Mouse (Mus musculus): ENCODE results near the gene Asb4. TPM values are rescaled to one million over a fixed set of nuclear protein-coding genes. Genes with fewer than 3 reads are reported as not detected.

Asb4 gene
- polyA plus RNA-seq, 1 experiment from 2014 or later: 40.6 TPM

- no peaks in the 10 kb centered on the region for H3K36me3 ChIP-seq (ENCODE audit: control insufficient read depth, insufficient read depth, low read length)
- H3K9me3 ChIP-seq (ENCODE audit: control insufficient read depth, low read length): no peaks in the 10 kb centered on the region
- H3K27ac ChIP-seq (ENCODE audit: low read depth, low read length): no peak overlapping the region
- H3K4me2 ChIP-seq (replicated peaks; ENCODE audit: low read depth, low read length): no peak overlapping the region
- ATAC-seq (ENCODE audit: low FRiP score, low TSS enrichment): no peak
- WGBS: 65% methylated on average over 6 of the region's 6 CpGs
- no peaks in the 10 kb centered on the region for H3K27me3 ChIP-seq (ENCODE audit: control insufficient read depth, insufficient read depth, low read length)
- H3K4me3 ChIP-seq (ENCODE audit: low read length): no peak overlapping the region
- H3K4me1 ChIP-seq (ENCODE audit: control insufficient read depth, insufficient read depth, low read length): peaks cover 2% of the 10 kb centered on the region; the same call in 1 of the 2 replicates
- no peak overlapping the region for H3K9ac ChIP-seq (ENCODE audit: low read depth, low read length)
Observed at GRCm38 (mm10) chr6:5404016-5404415, 20.8 kb downstream of the Asb4 start.

GRCm38 (mm10) chr6:5408451-5409177 is 25.4 kb downstream of the Asb4 start:
- no peak overlapping the region for H3K27ac ChIP-seq (ENCODE audit: low read depth, low read length)
- H3K4me2 ChIP-seq (replicated peaks; ENCODE audit: low read depth, low read length): no peak overlapping the region
- no peaks in the 10 kb centered on the region for H3K4me1 ChIP-seq (ENCODE audit: control insufficient read depth, insufficient read depth, low read length)
- no peaks in the 10 kb centered on the region for H3K9me3 ChIP-seq (ENCODE audit: control insufficient read depth, low read length)
- WGBS: 66% methylated on average over 8 of the region's 8 CpGs
- H3K4me3 ChIP-seq (ENCODE audit: low read length): no peak overlapping the region
- no peaks in the 10 kb centered on the region for H3K36me3 ChIP-seq (ENCODE audit: control insufficient read depth, insufficient read depth, low read length)
- H3K9ac ChIP-seq (ENCODE audit: low read depth, low read length): no peak overlapping the region
- no peaks in the 10 kb centered on the region for H3K27me3 ChIP-seq (ENCODE audit: control insufficient read depth, insufficient read depth, low read length)
- peak; percentile 83; the same call in 1 of the 2 replicates for ATAC-seq (ENCODE audit: low FRiP score, low TSS enrichment)

- Histone ChIP-seq H3K36me3 (ENCODE audit: control insufficient read depth, insufficient read depth, low read length) (no peaks in the 10 kb centered on the region), H3K27me3 (ENCODE audit: control insufficient read depth, insufficient read depth, low read length) (no peaks in the 10 kb centered on the region), H3K27ac (ENCODE audit: low read depth, low read length) (no peak overlapping the region), H3K9ac (ENCODE audit: low read depth, low read length) (no peak overlapping the region), H3K9me3 (ENCODE audit: control insufficient read depth, low read length) (no peaks in the 10 kb centered on the region), H3K4me1 (ENCODE audit: control insufficient read depth, insufficient read depth, low read length) (no peaks in the 10 kb centered on the region), H3K4me2 (replicated peaks; ENCODE audit: low read depth, low read length) (no peak overlapping the region), H3K4me3 (ENCODE audit: low read length) (no peak overlapping the region)
- WGBS: 87% methylated on average over 4 of the region's 4 CpGs
- no peak for ATAC-seq (ENCODE audit: low FRiP score, low TSS enrichment)
Observed at GRCm38 (mm10) chr6:5409676-5410075, 26.5 kb downstream of the Asb4 start.

- Histone ChIP-seq H3K9ac (ENCODE audit: low read depth, low read length) (no peak overlapping the region), H3K9me3 (ENCODE audit: control insufficient read depth, low read length) (no peaks in the 10 kb centered on the region), H3K27ac (ENCODE audit: low read depth, low read length) (no peak overlapping the region), H3K27me3 (ENCODE audit: control insufficient read depth, insufficient read depth, low read length) (no peaks in the 10 kb centered on the region), H3K4me1 (ENCODE audit: control insufficient read depth, insufficient read depth, low read length) (no peaks in the 10 kb centered on the region), H3K4me3 (ENCODE audit: low read length) (no peak overlapping the region), H3K4me2 (replicated peaks; ENCODE audit: low read depth, low read length) (no peak overlapping the region), H3K36me3 (ENCODE audit: control insufficient read depth, insufficient read depth, low read length) (no peaks in the 10 kb centered on the region)
- WGBS: 55% methylated on average over 6 of the region's 6 CpGs
- ATAC-seq (ENCODE audit: low FRiP score, low TSS enrichment): peak; percentile 87; the same call in 1 of the 2 replicates
Observed at GRCm38 (mm10) chr6:5410697-5411391, 27.7 kb downstream of the Asb4 start.

- H3K27ac ChIP-seq (ENCODE audit: low read depth, low read length): no peak overlapping the region
- no peaks in the 10 kb centered on the region for H3K36me3 ChIP-seq (ENCODE audit: control insufficient read depth, insufficient read depth, low read length)
- no peak overlapping the region for H3K4me3 ChIP-seq (ENCODE audit: low read length)
- WGBS: 63% methylated on average over 8 of the region's 8 CpGs
- no peaks in the 10 kb centered on the region for H3K9me3 ChIP-seq (ENCODE audit: control insufficient read depth, low read length)
- no peaks in the 10 kb centered on the region for H3K4me1 ChIP-seq (ENCODE audit: control insufficient read depth, insufficient read depth, low read length)
- no peak for ATAC-seq (ENCODE audit: low FRiP score, low TSS enrichment)
- H3K4me2 ChIP-seq (replicated peaks; ENCODE audit: low read depth, low read length): no peak overlapping the region
- H3K9ac ChIP-seq (ENCODE audit: low read depth, low read length): no peak overlapping the region
- no peaks in the 10 kb centered on the region for H3K27me3 ChIP-seq (ENCODE audit: control insufficient read depth, insufficient read depth, low read length)
Observed at GRCm38 (mm10) chr6:5413282-5413681, 30.1 kb downstream of the Asb4 start.

GRCm38 (mm10) chr6:5421442-5421841 is 38.3 kb downstream of the Asb4 start:
- Histone ChIP-seq H3K4me3 (ENCODE audit: low read length) (no peak overlapping the region), H3K36me3 (ENCODE audit: control insufficient read depth, insufficient read depth, low read length) (no peaks in the 10 kb centered on the region), H3K9me3 (ENCODE audit: control insufficient read depth, low read length) (no peaks in the 10 kb centered on the region), H3K9ac (ENCODE audit: low read depth, low read length) (no peak overlapping the region), H3K4me2 (replicated peaks; ENCODE audit: low read depth, low read length) (no peak overlapping the region), H3K27ac (ENCODE audit: low read depth, low read length) (no peak overlapping the region), H3K4me1 (ENCODE audit: control insufficient read depth, insufficient read depth, low read length) (no peaks in the 10 kb centered on the region), H3K27me3 (ENCODE audit: control insufficient read depth, insufficient read depth, low read length) (no peaks in the 10 kb centered on the region)
- 93% methylated on average over 2 of the region's 2 CpGs for WGBS
- no peak for ATAC-seq (ENCODE audit: low FRiP score, low TSS enrichment)

GRCm38 (mm10) chr6:5422386-5422785 is 39.2 kb downstream of the Asb4 start:
- Histone ChIP-seq H3K4me1 (ENCODE audit: control insufficient read depth, insufficient read depth, low read length) (no peaks in the 10 kb centered on the region), H3K4me2 (replicated peaks; ENCODE audit: low read depth, low read length) (no peak overlapping the region), H3K36me3 (ENCODE audit: control insufficient read depth, insufficient read depth, low read length) (no peaks in the 10 kb centered on the region), H3K27me3 (ENCODE audit: control insufficient read depth, insufficient read depth, low read length) (no peaks in the 10 kb centered on the region), H3K9me3 (ENCODE audit: control insufficient read depth, low read length) (no peaks in the 10 kb centered on the region), H3K9ac (ENCODE audit: low read depth, low read length) (no peak overlapping the region), H3K27ac (ENCODE audit: low read depth, low read length) (no peak overlapping the region), H3K4me3 (ENCODE audit: low read length) (no peak overlapping the region)
- 93% methylated on average over 3 of the region's 3 CpGs for WGBS
- no peak for ATAC-seq (ENCODE audit: low FRiP score, low TSS enrichment)

GRCm38 (mm10) chr6:5423594-5423993 is 40.4 kb downstream of the Asb4 start:
- no peak for ATAC-seq (ENCODE audit: low FRiP score, low TSS enrichment)

GRCm38 (mm10) chr6:5427033-5427432 is 43.8 kb downstream of the Asb4 start:
- Histone ChIP-seq H3K4me2 (replicated peaks; ENCODE audit: low read depth, low read length) (no peak overlapping the region), H3K27ac (ENCODE audit: low read depth, low read length) (no peak overlapping the region), H3K4me3 (ENCODE audit: low read length) (no peak overlapping the region)

More at GRCm38 (mm10) chr6:5423594-5423993, 40.4 kb downstream of the Asb4 start:
- Histone ChIP-seq H3K36me3 (ENCODE audit: control insufficient read depth, insufficient read depth, low read length) (no peaks in the 10 kb centered on the region), H3K9me3 (ENCODE audit: control insufficient read depth, low read length) (no peaks in the 10 kb centered on the region), H3K4me2 (replicated peaks; ENCODE audit: low read depth, low read length) (no peak overlapping the region), H3K27ac (ENCODE audit: low read depth, low read length) (no peak overlapping the region), H3K4me1 (ENCODE audit: control insufficient read depth, insufficient read depth, low read length) (no peaks in the 10 kb centered on the region), H3K27me3 (ENCODE audit: control insufficient read depth, insufficient read depth, low read length) (no peaks in the 10 kb centered on the region), H3K9ac (ENCODE audit: low read depth, low read length) (no peak overlapping the region), H3K4me3 (ENCODE audit: low read length) (no peak overlapping the region)
- 90% methylated on average over 15 of the region's 15 CpGs for WGBS

More at GRCm38 (mm10) chr6:5427033-5427432, 43.8 kb downstream of the Asb4 start:
- H3K9me3 ChIP-seq (ENCODE audit: control insufficient read depth, low read length): no peaks in the 10 kb centered on the region
- no peak for ATAC-seq (ENCODE audit: low FRiP score, low TSS enrichment)
- 93% methylated on average over 2 of the region's 2 CpGs for WGBS
- no peaks in the 10 kb centered on the region for H3K27me3 ChIP-seq (ENCODE audit: control insufficient read depth, insufficient read depth, low read length)
- no peaks in the 10 kb centered on the region for H3K4me1 ChIP-seq (ENCODE audit: control insufficient read depth, insufficient read depth, low read length)
- H3K36me3 ChIP-seq (ENCODE audit: control insufficient read depth, insufficient read depth, low read length): no peaks in the 10 kb centered on the region
- no peak overlapping the region for H3K9ac ChIP-seq (ENCODE audit: low read depth, low read length)
